Mouse (Mus musculus) embryo, embryonic 11 days (tissue): ENCODE data around the gene Rbfox3.
A peak's percentile ranks its signal among the peaks of the same experiment; 100 is the strongest.

ENCODE experiments used
- DNase-seq: peaks from one replicate; pipeline ENCODE4 v3.0.0-alpha.2; 2015

The Rbfox3 gene

GRCm38 (mm10) chr11:118754535-118754934, 156.9 kb downstream of the Rbfox3 start:
- no peak for DNase-seq

DNA sequence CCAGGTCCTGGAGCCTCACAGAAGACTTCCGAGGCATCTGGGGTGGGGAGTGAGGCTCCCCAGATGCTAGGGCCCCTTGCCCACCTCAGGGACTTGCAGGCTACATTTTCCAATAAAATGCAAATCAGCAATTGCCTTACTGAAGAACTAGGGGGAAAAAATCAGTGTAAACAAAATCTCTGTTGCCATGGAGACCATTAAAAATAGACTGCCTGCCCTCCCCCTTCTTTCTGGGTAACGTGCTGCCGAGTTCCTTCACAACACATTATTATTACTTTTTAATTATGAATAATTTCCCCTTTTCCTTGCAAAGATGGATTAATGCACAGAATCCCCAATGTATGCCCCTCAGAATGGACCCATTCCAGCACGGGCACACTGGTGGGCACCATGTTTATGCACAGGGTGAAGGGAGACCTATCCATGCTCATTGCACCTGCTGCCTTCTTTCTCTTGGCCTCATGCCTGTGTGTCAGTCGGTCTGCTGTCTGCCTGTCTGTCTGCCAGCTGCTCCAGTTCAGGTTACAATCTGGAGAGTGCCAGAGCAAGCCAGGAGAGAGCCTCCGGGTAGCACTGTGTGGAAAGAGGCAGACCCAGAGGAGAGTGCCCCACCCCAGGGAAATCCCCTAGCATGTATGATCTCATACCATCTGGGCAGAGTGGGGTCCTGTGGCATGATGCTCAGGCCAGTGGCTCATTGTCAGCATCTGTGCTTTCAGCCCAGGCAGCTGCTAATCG, 159.3 kb downstream of the Rbfox3 start:
- DNase-seq = no peak

- no peak for DNase-seq
These were observed 160.6 kb downstream of the Rbfox3 start for GRCm38 (mm10) chr11:118750745-118751330.

- no peak for DNase-seq
These were observed 161.9 kb downstream of the Rbfox3 start for GRCm38 (mm10) chr11:118749541-118749940.

GRCm38 (mm10) chr11:118748622-118749021, 162.8 kb downstream of the Rbfox3 start:
- no peak for DNase-seq

DNA sequence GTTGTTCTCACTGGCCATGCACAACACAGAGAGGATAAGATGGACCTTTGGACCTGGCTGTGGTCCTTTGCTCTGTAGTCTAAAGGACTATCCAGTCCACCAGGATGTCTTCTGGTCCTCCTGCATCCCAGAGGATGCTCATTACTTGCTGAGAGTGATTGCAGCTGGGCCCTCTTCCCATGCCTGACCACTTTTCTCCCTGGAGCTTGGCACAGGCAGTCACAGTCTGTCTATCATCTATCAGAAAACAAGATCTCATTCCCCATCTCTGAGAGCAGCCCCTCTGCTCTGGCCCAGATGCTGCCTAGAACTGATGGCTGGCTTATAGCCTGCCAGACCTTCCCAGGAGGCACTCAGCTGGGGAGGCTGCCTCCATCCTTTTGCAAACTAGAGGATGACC, 166.1 kb downstream of the Rbfox3 start:
- no peak for DNase-seq

GRCm38 (mm10) chr11:118744782-118745181, 166.6 kb downstream of the Rbfox3 start:
- DNase-seq = peak; percentile 86

- DNase-seq = peak; percentile 68
These were observed 168.6 kb downstream of the Rbfox3 start for GRCm38 (mm10) chr11:118742762-118743161.

GRCm38 (mm10) chr11:118741262-118741661, 170.1 kb downstream of the Rbfox3 start:
- DNase-seq = peak; percentile 70

- peak; percentile 80 for DNase-seq
These were observed 171.4 kb downstream of the Rbfox3 start for GRCm38 (mm10) chr11:118740001-118740400.

DNA sequence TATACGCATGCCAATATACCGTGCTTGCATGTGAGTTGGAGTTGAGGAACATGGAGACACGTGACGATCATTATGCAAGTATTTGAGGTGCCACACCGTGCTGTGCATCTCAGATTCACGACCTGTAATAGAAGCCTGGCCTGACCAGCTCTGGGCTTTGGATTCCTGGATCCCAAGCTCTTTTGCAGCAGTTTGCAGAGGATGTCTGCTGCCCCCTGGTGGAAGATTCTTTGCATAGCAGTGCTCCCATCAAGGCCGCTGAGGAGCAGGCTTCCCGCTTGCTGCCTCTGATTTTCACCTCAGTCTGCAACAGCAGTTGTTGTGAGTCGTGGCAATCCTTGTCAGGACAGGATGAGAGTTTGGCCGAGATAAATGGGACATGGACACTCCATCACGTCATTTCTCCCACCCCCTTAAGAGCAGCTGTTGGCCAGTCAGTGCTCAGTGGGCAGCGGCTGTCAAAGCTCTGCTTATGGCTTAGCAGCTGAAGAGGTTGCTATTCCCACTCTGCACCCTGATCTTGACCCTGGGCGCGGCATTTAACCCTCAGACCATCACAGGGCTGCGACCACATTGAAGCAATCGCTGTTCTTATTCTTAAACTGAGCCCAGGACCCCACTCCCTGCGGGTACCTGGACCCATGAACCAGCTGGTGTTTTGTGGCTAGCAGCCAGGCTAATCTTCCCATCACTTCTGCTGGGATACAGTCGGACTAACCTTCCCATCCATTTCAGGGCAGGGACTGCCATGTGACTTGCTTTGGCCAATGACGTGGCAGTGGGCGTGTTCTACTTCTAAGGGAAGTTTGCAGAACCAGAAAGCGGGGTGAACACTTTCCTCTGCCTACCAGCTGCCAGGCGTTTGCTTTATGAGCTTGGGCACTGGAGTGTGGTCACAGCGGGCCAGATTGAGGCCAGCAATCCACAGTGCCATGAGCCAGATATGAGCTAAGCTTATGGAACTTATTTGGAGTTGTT, 172.3 kb downstream of the Rbfox3 start:
- DNase-seq = peak; percentile 89

- DNase-seq = no peak
These were observed 173.1 kb downstream of the Rbfox3 start for GRCm38 (mm10) chr11:118738323-118738722.

DNA sequence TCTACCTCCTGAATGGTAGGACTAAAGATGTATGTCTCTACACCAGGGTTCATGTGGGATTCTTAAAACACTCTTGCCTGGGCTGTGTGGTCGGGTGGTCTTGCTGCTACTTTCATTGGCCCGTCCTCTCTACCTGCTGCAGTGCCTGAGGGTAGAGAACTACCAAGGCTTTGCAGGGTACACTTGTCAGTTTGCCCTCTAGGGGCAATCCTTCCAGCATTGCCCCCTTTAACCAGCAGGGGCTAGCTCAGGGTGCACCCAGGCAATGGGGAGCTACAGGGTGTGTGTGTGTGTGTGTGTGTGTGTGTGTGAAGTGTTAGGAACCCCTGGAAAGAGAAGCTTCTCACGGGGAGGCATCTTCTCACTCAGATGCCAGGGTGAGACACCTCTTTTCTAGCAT, 173.6 kb downstream of the Rbfox3 start:
- no peak for DNase-seq

- DNase-seq = no peak
These were observed 174.4 kb downstream of the Rbfox3 start for GRCm38 (mm10) chr11:118736993-118737392.

- DNase-seq = no peak
These were observed 179.7 kb downstream of the Rbfox3 start for GRCm38 (mm10) chr11:118731655-118732054.

GRCm38 (mm10) chr11:118729373-118729772, 182.0 kb downstream of the Rbfox3 start:
- peak; percentile 34 for DNase-seq

- DNase-seq = no peak
These were observed 182.6 kb downstream of the Rbfox3 start for GRCm38 (mm10) chr11:118728797-118729196.

DNA sequence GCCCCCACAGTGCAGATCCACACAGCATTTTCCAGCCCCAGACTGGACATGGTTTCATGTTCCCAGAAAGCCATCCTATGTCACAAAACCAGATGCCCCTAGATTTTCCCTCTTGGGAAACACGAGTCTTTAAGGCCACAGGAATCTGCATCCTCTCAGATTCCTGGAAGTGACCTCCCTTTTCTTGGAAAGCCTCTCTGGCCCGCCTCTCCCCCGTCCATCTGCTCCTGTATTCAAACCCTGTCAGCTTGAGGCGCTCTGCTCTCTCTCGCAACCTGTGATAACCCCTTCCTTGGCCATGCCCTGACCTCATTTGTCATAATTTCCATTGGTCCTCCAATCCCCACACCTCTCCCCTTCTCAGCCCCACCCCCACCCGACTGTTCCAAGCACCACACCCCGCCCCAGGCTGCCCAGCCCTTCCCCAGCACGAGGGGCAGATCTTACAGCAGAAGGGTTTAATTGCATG, 183.3 kb downstream of the Rbfox3 start:
- DNase-seq = peak; percentile 25

GRCm38 (mm10) chr11:118726430-118726829, 185.0 kb downstream of the Rbfox3 start:
- DNase-seq = no peak

- DNase-seq = no peak
These were observed 187.0 kb downstream of the Rbfox3 start for GRCm38 (mm10) chr11:118724423-118724822.

- no peak for DNase-seq
These were observed 188.2 kb downstream of the Rbfox3 start for GRCm38 (mm10) chr11:118723166-118723565.

DNA sequence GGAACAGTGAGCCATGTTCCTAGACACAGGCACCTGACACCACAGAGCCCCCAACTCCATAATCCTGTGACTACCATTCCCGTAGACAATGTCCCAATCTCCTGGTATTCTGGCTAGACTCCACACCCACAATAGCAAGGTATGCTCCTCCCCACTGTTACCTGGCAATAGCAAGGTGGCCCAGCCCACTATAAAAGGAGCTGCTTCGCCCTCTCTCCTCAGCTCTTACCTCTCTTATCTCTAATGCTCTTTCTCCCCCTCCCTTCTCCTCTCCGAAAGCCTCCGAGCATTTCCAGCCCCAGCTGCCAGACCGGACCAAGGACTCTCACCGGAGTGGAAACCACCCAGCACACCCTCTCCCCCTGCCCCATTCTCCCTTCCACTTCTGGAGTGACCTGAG, 189.5 kb downstream of the Rbfox3 start:
- no peak for DNase-seq
